Mouse (Mus musculus) B cell, adult 2 months (primary cell): Measurements from ENCODE around the gene Adamts7.

ENCODE experiments used
- DNase-seq, 2 experiments: peaks; one replicate each; pipeline ENCODE4 v3.0.0; 2022

The Adamts7 gene

DNA sequence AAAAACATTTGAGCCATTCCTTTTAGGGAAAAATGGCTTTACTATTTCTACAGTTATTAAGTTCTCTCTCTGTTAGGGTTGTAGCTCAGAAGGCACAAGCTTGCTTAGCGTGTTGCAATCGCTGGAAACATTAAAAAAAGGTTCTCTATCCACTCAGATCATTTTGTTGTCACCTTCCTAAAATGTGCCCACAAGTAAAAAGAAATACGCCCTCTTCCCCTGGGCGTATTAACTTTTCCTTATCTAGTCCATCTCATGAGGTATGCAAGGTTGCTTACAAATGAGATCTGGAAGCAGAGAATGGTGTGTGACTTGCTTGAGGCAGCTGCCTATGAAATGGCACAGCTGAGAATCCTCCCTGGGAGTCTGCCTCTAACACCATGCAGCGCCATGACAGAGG is 73.9 kb downstream of the Adamts7 start:
- no peak for DNase-seq

DNA sequence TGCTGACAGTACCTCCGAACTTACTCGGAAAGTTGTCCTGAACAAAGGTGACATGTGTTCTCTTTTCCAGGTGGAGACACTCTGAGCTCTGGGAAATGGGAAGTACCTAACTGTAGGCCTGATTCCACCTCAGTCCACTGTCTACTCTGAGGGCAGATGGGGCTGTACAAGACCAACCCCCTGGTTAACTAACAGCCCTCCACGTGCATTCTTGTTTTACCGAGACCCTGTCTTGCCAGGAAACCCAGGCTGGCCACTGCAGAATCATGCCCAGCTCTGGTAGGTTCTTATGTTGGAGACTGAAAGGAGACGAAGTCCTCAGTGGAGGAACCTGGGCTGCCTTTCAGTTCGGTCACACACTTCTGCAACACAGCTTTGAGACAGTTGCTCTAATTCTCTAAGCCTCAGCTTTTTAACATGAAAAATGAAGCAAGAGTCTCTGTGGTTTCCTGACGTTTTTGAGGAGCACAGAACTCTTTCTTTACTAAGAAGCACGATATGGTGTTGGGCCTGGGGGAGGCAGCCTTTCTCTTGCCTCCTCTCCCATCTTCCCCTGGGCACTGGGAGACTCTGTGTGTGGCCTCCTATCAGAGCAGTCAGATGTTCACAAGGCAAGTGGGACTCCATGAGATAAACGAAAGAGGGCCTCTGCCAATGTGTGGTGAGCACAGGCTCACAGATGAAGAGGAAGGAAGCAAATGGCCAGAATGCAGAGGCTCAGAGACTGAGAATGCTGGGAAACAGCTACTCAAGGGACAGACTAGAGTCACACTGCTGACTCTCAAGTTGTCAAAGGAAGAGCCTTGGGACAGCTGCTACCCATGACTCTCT is 74.6 kb downstream of the Adamts7 start:
- no peak for DNase-seq

DNA sequence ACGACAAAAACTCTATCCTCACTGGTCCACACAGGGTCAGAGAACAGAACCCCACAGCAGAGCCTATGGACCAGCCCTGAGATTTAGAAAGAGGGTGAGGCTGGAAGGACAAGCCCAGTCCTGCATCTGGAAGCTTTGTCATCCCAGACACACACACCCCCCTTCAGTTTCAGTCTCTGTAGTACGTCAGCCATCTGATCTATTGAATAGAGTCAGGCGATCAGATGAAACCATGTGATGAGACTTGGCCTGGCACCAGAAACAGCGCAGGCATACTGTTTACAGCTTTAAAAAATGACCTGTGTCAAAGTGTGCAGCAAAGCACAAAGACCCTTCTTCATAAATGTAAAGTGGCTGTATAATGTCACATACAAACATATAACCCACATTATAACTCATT is 77.7 kb downstream of the Adamts7 start:
- no peak for DNase-seq

DNA sequence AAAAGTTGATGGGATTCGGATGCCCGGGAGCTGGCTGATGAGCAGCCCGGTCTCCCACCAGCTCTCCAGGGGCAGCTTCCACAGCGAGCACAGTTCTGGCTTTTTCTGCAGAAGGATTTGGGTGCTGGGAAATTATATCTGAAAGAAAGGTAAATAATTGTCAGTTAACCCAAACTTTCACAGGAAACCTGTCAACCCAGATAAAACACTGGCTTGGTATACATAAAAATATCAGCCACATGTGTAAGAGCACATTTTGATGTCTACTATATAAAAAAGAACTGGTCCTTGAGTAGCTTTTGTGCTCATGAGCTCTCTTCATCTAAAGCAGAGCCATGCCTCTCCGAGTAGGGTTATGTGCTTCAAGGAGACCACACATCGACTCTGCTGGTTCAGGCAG is 78.2 kb downstream of the Adamts7 start:
- DNase-seq = no peak

DNA sequence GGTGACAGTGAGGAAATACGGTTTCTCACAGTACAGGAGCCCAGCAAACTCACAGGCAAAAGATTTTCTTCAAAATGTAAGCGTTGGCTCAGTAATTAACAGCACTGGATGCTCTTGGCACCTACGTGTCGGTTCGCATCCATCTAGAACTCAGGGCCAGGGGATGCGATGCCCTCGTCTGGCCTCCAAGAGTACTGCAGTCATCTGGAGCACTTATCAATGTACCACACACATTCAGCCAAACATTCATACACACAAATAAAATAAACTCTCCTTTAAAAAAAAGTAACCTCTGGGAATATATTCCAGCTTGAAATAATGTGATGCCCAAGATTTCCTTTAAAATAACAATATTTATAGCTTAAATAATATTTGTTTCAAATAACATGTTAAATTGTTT is 78.7 kb downstream of the Adamts7 start:
- DNase-seq = peak in 1 of 2 experiments; percentile 8

DNA sequence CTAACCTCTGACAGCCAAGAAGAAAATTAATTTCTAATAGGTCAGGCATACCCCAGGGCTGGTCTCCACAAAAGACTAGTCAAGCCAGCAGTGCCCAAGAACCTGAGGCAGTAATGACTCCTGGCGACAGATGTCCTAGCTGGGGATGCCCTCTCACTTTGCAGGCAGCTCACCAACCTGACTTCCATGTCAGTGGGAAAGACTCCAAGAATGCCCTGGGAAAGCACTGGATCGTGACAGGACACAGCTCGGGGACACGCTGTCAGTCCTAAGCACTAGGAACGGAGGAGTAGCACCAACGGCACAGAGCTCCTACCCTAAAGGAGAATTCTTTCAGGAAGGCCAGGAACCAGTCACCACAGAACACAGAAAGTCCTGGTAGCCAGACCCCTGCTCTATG is 79.4 kb downstream of the Adamts7 start:
- no peak for DNase-seq

DNA sequence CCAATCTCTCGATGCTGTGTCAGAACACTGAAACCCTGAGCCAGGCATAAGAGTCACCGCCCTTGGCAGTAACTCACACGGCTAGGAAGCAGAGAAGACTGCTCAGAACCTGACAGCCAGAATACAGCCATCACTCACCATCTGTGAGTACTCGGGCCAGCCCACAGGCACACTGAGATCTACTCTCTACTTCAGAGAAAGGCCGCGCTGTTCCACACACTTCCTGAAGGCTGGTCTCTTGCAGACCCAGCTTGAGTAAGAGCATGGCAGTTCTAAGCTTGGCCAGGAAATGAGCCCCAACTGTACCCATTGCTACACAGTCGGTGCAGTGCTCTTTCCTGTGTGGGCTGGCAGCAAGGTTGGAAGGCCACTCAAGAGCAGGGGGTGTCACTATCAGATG is 80.0 kb downstream of the Adamts7 start:
- no peak for DNase-seq

DNA sequence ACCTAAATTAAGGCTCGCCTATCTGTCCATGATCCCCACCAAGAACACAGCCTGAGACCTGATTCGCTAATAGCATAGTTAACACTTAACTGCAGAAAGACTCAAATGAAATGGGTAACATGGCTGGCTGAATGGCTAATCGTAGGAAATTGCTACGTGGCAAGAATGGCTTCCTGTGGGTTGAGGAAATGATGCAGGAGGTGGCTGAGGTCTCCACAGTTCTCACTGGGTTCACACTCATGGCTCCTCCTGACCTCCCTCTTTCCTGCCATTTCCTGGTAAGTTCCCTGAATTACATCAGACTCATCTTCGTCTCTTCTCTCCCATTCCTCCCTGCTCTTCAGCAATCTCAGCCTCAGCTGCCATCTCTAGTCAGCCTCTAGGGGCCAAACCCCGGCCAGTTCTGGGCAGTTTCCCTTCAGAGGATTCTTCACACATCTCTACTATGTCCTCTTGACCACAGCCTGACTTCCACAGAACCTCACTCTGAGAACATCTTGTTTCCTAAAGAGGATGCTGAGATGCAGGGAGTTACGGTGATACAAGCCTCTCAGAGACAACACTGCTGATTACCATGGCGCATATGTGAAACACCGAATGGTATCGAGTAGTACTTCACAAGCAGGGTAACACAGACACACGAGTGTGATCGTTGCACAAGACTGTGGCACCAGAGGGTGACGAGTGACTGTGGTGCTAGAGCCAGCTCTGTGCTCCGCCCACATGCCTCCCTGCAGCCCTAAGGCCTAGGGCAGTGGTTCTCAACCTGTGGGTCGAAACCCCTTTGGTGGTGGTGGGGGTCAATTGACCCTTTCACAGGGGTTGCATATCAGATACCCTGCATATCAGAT is 81.7 kb downstream of the Adamts7 start:
- no peak for DNase-seq

DNA sequence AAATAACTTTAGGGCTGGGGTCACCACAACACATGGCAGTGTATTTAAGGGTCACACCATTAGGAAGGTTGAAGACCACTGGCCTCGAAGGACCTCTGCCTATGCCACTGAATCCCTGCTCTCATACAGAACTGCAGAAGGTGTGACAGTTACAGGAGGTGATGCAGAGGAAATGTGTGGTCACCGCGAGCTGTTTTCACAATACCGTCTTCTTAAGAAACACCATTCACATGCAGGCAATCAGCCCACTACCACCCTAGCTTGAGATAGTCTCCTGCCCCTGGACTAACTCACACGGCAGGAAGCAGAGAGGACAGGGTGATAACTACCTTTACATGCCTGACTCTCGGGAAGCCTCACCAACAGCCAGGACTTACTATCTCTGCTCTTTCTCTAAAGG is 82.3 kb downstream of the Adamts7 start:
- no peak for DNase-seq

DNA sequence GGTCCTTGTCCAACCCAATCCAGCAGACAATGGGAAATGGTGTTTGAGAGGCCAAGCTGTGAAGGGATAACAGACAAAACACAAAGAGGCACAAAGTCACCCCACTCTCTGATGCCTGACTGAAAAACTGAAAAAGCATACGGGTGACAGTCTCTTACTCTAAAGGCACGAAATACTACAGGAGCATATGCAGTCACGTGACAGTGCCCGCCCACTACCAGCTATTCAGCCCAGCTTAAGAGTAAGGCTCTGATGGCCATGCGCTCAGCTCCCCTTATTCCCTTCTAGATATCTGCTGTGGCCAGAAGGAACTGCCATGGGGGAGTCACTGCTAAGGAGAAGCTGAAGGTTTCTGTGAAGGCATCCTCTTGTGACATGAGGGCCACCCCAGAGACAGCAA is 82.9 kb downstream of the Adamts7 start:
- DNase-seq = no peak

DNA sequence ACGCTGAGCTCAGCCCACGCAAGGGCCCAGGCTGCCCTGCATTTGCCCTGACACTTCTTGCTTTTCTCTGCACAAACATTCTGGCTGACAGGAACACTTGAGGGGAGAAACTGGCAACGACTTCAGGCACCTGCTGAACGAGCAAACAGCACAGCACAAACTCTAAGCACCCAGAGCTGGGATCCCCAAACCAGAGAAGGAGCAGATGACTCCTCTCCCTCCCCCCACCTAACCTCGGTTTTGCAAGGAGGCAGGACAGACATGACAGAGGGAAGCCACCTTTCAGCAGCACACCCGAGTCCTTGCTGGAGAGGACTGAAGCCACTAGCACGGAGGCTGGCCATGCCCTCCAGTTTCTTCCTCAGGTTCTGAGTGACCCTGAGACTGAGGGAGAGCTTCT is 84.4 kb downstream of the Adamts7 start:
- no peak for DNase-seq

DNA sequence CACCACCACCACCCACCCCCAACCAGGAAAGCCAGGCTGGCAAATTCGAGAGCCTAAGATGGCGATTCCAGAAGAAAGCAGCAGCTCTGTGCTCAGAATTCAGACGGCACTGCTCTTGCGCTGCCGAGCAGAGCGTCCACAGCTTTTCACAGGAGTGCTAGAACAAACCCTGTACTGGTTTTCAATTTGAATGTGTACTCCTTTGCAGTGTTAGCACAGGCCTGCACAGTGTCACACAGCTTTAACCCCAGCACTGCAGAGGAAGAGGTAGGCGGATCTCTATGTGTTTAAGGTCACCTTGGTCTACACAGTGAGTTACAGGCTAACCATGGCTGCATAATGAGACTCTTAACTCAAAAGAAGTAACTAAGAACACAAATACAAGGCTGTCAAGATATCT is 85.5 kb downstream of the Adamts7 start:
- DNase-seq = no peak

DNA sequence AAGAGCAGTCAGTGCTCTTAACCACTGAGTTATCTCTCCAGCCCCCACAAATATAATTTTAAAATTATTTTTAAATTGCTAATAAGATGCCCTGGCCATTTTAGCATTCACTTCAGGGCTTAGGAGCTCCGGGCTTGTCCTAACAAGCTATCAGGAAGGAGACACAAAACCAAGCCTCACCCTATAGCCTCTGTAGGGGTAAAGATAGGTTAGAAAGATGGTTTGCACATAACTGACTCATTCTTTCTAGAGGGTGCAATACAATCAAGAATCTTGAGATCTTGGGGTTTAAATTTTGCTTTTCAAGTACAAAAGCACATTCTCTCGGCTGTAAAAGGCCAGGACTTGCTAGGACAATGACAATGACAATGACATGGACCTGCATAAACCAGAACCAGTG is 86.2 kb downstream of the Adamts7 start:
- no peak for DNase-seq

DNA sequence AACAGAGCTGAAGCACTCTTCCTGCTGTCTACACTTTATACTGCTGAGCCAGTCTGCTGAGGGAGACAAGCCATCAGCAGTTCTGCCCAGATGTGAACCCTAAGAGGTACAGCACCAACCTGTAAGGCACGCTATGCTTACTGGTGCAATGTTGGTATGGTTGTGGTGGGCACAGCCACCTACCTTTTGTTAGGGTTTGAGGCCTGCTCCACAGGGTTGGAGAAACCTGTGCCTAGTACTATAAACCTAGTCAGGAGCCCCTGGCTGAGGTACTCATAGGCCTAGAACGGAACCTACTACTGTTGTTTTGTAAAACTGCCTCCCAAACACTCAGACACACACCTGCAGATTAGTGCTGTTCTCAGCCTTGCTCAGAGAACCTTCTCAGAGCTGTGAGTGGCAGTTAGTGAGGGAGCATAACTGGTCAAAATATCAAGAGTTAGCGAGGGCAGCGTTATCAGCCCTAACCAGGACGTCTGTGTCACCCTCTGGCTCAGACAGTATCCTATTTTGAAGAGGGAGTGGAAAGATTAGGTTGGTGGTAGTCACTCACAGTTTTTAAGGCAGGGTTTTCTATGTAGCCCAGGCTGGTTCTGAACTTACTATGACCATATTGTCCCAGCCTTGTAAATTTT is 87.4 kb downstream of the Adamts7 start:
- DNase-seq = no peak

DNA sequence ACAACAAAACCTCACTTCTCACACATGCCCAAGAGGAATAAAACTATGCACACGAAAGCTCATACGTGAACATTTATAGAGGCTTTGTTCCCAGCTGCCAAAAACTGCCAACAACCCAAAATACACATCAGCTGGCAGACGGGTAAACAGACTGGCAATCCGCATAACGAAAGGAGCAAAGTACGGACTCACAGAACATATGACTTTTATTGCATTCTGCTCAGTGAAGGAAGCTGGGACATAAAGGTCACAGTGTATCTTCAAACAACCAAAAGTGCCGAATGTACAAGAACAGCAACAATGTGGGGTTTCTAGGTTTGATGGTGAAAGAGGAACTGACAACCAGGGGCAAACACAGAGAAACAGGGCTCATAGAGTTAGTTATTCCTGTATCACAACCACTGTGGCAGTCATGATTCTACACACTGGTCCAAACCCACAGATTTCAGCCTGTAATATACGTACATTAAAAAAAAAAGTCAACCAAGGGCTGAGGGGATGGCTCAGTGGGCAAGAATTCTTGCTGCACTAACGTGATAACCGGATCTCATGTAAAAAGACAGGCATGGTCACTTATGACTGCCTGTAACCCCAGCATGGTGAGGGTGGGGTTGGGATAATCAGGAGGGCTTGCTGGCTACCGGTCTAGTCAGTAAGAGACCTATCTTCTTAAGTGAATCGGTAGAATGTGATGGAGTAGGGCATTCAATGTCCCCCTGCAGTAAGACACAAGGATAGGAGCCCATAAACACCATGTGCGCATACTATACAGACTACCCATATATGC is 88.3 kb downstream of the Adamts7 start:
- DNase-seq = no peak

DNA sequence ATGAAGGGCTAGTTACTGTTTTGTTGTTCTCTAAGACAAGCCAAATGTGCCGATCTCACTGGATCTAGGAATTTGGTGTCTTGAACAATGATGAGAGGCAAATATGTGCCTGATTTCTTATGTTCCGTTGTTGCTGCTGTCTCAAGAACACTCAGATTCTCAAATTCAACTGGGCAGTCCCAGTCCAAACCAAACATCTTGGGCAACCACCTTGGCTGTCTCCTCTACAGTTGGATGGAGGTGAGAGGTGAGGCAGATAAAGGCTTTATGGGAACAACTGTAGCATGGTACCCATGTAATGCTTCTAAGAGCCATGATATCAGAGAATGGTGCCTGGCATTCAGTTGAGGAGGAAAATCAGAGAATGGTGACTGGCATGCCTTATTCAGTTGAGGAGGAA is 90.3 kb downstream of the Adamts7 start:
- no peak for DNase-seq

DNA sequence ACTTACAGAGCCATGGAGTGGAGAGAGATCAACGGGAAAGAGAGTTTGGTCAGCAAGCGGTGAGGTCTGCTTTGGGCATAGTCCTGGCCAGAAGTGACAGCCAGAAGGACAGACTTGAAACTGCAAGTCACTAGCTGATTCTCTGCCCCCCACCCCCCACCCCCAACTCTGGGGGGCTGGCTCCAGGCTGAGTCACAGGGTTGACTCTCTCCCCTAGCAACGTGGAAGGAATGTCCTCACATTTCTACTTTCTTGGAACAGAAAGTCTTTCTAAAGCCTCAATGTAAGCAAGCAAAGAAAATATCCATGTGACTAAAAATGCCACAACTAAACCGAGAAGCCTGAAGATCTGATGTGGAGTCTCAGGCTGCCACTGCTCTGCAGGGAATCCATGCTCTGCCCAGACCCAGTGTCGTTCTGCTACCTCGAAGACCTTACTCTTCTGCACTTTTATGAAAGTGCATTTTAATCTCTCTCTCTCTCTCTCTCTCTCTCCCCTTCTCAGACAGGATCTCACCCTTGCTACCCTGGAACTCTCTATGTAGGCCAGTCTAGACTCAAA is 93.1 kb downstream of the Adamts7 start:
- DNase-seq = no peak

DNA sequence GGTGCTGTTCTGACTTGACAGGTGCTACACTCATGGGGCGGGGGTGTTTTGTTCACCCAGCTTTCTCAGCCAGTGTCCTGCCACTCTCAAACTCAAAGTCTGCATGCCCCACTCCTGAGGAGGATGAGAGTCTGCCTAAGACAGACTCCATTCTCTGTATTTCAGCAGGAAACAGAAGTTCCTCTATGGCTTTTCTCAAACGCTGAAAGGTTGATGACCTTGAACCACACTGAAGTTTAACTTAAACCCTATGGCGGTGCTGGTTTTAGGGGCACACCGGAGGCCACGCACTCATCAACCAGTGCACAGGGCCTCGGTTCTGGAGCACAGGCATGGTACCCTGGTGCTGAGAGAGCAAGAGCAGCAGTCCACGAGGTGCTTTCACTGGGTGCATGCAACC is 94.4 kb downstream of the Adamts7 start:
- no peak for DNase-seq
